Mouse (Mus musculus) ES-E14 (cell line): ENCODE measurements around the gene Slc25a1.

ENCODE experiments used
- CHD2 ChIP-seq: IDR thresholded peaks from 2 replicates; pipeline ENCODE4 v1.6.1; 2014; ENCODE audit warnings: mild to moderate bottlenecking, low read depth, low read length, inconsistent platforms
- HCFC1 ChIP-seq: IDR thresholded peaks from 2 replicates; pipeline ENCODE4 v1.6.1; 2012; ENCODE audit warnings: low read length, inconsistent platforms, borderline replicate concordance; ENCODE audit not compliant: insufficient read depth
- MAFK ChIP-seq: IDR thresholded peaks from 2 replicates; pipeline ENCODE4 v1.6.1; 2014; ENCODE audit warnings: mild to moderate bottlenecking, low read depth, low read length, inconsistent platforms; ENCODE audit not compliant: insufficient read depth
- ZNF384 ChIP-seq: IDR thresholded peaks from 2 replicates; pipeline ENCODE4 v1.6.1; 2012; ENCODE audit warnings: low read depth, low read length, inconsistent platforms

- TF ChIP-seq ZNF384, result no peak
- TF ChIP-seq MAFK, result no peak
- no peak for TF ChIP-seq HCFC1
- TF ChIP-seq CHD2, result no peak
These were observed 45.8 kb downstream of the Slc25a1 start for GRCm38 (mm10) chr16:17882196-17882595.
